Mouse (Mus musculus) retina, adult 2 months (tissue): Measurements from ENCODE around the gene Mitf.

ENCODE experiments used
- DNase-seq: peaks from one replicate; pipeline ENCODE4 v3.0.0-alpha.2; 2012; ENCODE audit warnings: low read depth, low spot score

Mitf gene

GRCm38 (mm10) chr6:97821811-97822210 is 15.0 kb downstream of the Mitf start:
- DNase-seq: no peak

GRCm38 (mm10) chr6:97826642-97827275 is 19.9 kb downstream of the Mitf start:
- no peak for DNase-seq

- no peak for DNase-seq
Measured at GRCm38 (mm10) chr6:97828021-97828420, 21.2 kb downstream of the Mitf start.

- no peak for DNase-seq
Measured at GRCm38 (mm10) chr6:97828822-97829719, 22.2 kb downstream of the Mitf start.

- no peak for DNase-seq
Measured at GRCm38 (mm10) chr6:97832501-97832900, 25.6 kb downstream of the Mitf start.

GRCm38 (mm10) chr6:97836176-97836575 is 29.3 kb downstream of the Mitf start:
- no peak for DNase-seq

GRCm38 (mm10) chr6:97837711-97838110 is 30.9 kb downstream of the Mitf start:
- DNase-seq: no peak

- DNase-seq: no peak
Measured at GRCm38 (mm10) chr6:97839568-97839967, 32.7 kb downstream of the Mitf start.

- no peak for DNase-seq
Measured at GRCm38 (mm10) chr6:97844112-97844511, 37.3 kb downstream of the Mitf start.

- no peak for DNase-seq
Measured at GRCm38 (mm10) chr6:97848191-97848857, 41.5 kb downstream of the Mitf start.

- DNase-seq: no peak
Measured at GRCm38 (mm10) chr6:97854236-97854635, 47.4 kb downstream of the Mitf start.

- DNase-seq: no peak
Measured at GRCm38 (mm10) chr6:97855420-97856170, 48.7 kb downstream of the Mitf start.

- no peak for DNase-seq
Measured at GRCm38 (mm10) chr6:97856502-97856901, 49.6 kb downstream of the Mitf start.

GRCm38 (mm10) chr6:97857690-97858089 is 50.8 kb downstream of the Mitf start:
- no peak for DNase-seq

GRCm38 (mm10) chr6:97866575-97866974 is 59.7 kb downstream of the Mitf start:
- no peak for DNase-seq

GRCm38 (mm10) chr6:97868005-97868404 is 61.2 kb downstream of the Mitf start:
- DNase-seq: no peak

- DNase-seq: no peak
Measured at GRCm38 (mm10) chr6:97869953-97870352, 63.1 kb downstream of the Mitf start.

- DNase-seq: no peak
Measured at GRCm38 (mm10) chr6:97871296-97872030, 64.6 kb downstream of the Mitf start.

- no peak for DNase-seq
Measured at GRCm38 (mm10) chr6:97873102-97873501, 66.2 kb downstream of the Mitf start.

- no peak for DNase-seq
Measured at GRCm38 (mm10) chr6:97876990-97877389, 70.1 kb downstream of the Mitf start.

GRCm38 (mm10) chr6:97877492-97877891 is 70.6 kb downstream of the Mitf start:
- DNase-seq: no peak
